Mouse (Mus musculus) brain, embryonic 14.5 days (tissue): ENCODE measurements around the gene Hist1h2bf.

Source experiments
- CTCF ChIP-seq: fragments of 200-500 bp; IDR thresholded peaks from 2 replicates; pipeline ENCODE4 v1.5.1; 2012; ENCODE audit warnings: inconsistent platforms, mild to moderate bottlenecking, moderate library complexity, borderline replicate concordance; ENCODE audit not compliant: insufficient read depth, insufficient read length; ENCODE audit errors: extremely low read depth
- POLR2A ChIP-seq: fragments of 200-500 bp; IDR thresholded peaks from 2 replicates; pipeline ENCODE4 v1.6.1; 2012; ENCODE audit warnings: mild to moderate bottlenecking, inconsistent platforms, borderline replicate concordance; ENCODE audit not compliant: poor library complexity, insufficient read depth, insufficient read length, severe bottlenecking; ENCODE audit errors: extremely low read depth

- TF ChIP-seq POLR2A (peak; percentile 36; the same call in 1 of the 2 replicates), CTCF (no peak)
These were observed 46.9 kb upstream of the Hist1h2bf start, which contains the start of gene Hist1h2be for GRCm38 (mm10) chr13:23620733-23621531.
